Mouse (Mus musculus) lung, adult 2 months (tissue): Measurements from ENCODE around the gene Pkig. TPM values are rescaled to one million over a fixed set of nuclear protein-coding genes. Genes with fewer than 3 reads are reported as not detected.

Experiments
- DNase-seq: peaks from one replicate; pipeline ENCODE4 v3.0.0; 2022
- H3K4me1 ChIP-seq: fragments of 200-500 bp; 2 replicates; pipeline ENCODE4 v1.6.1; 2011; ENCODE audit warnings: low read length; ENCODE audit not compliant: control insufficient read depth, insufficient read depth
- H3K4me3 ChIP-seq: fragments of 200-500 bp; replicated peaks from 2 replicates; pipeline ENCODE3; 2011; ENCODE audit warnings: low read depth, mild to moderate bottlenecking, control low read depth, low read length; ENCODE audit errors: extremely low read depth
- CTCF ChIP-seq: fragments of 200-500 bp; IDR thresholded peaks from 2 replicates; pipeline ENCODE4 v1.5.1; 2011; ENCODE audit warnings: mild to moderate bottlenecking, low read length, control low read depth; ENCODE audit not compliant: insufficient read depth
- POLR2A ChIP-seq: fragments of 200-500 bp; IDR thresholded peaks from 2 replicates; pipeline ENCODE4 v1.6.1; 2011; ENCODE audit warnings: low read depth, mild to moderate bottlenecking, control low read depth, low read length, borderline replicate concordance; ENCODE audit errors: extremely low read depth
- WGBS: fragments of 180-500 bp; shearing (Covaris S2); methylation state at CpG from one replicate; pipeline ENCODE4 v1.1.7; 2018; 5-methylcytosine and 5-hydroxymethylcytosine counted together
- polyA plus RNA-seq: library from polyadenylated mRNA; depleted of rRNA; stranded (reverse); fragments of >200 nt; gene quantifications from 2 replicates; pipeline ENCODE4 v1.2.3, GENCODE M21; 2012

Gene Pkig
- polyA plus RNA-seq, 1 experiment, result 167 TPM

- TF ChIP-seq CTCF (no peak), POLR2A (no peak)
- Histone ChIP-seq H3K4me1 (peaks cover 19% of the 10 kb centered on the region), H3K4me3 (no peak overlapping the region)
- no peak for DNase-seq
- 40% methylated on average over 6 of the region's 6 CpGs for WGBS
These were observed 58.7 kb downstream of the Pkig start for GRCm38 (mm10) chr2:163716853-163717252.

DNA sequence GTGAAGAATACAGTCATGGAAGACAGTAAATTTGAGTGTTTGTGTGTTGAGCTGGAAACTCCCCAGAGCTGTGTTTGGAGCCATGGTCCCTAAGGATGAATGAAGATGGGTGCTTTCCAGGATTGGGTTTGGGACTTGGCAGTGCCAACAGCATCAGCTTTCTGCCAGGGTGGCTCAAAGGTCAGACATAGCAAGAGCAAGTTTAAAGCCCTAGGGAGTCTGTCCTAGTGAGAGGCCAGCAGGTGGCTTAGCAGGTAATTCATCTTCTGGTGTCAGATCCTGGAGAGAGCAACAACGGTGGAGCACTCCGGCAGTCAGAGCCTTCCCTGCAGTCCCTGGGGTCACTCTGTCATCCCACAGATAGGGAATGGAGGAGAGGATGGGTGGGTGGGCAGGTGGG is 60.3 kb downstream of the Pkig start:
- DNase-seq, result no peak
- H3K4me3 ChIP-seq, result no peak overlapping the region
- no peak for TF ChIP-seq POLR2A
- TF ChIP-seq CTCF, result no peak
- peaks cover 9% of the 10 kb centered on the region for H3K4me1 ChIP-seq
- 32% methylated on average over 2 of the region's 2 CpGs for WGBS

- DNase-seq, result peak; percentile 81
- TF ChIP-seq POLR2A (no peak), CTCF (peak; percentile 95)
- peak overlapping the region; percentile 15 for H3K4me3 ChIP-seq
- WGBS, result 27% methylated on average over 9 of the region's 9 CpGs
- peaks cover 8% of the 10 kb centered on the region for H3K4me1 ChIP-seq
These were observed 60.9 kb downstream of the Pkig start for GRCm38 (mm10) chr2:163718951-163719603.

DNA sequence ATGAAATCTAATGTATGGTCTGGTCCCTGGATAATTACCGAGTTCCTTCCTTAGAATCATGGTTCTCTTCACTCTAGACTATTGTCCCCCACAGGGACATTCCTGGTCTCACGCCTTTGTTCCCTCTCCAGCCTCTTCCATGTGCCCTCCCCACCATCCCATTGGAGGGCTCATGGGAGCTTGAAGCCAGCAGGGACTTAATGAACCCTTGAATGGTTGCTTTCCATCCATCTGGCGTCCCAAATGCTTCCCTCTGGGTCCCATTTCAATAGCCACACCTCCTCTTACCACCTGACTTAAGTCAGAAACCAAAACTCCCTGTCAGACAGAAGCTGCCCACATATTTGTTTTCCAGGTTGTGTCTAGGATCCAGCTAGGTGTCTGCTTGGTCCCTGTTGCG is 61.4 kb downstream of the Pkig start:
- no peak for DNase-seq
- peaks cover 8% of the 10 kb centered on the region for H3K4me1 ChIP-seq
- TF ChIP-seq POLR2A, result no peak
- no peak for TF ChIP-seq CTCF
- WGBS, result 53% methylated on average over 4 of the region's 4 CpGs
- no peak overlapping the region for H3K4me3 ChIP-seq

- DNase-seq, result no peak
- Histone ChIP-seq H3K4me3 (no peak overlapping the region), H3K4me1 (peaks cover 8% of the 10 kb centered on the region)
- whole genome bisulfite sequencing, result 62% methylated on average over 7 of the region's 7 CpGs
- no peak for TF ChIP-seq CTCF
- TF ChIP-seq POLR2A, result no peak
These were observed 64.4 kb downstream of the Pkig start for GRCm38 (mm10) chr2:163722550-163722949.

DNA sequence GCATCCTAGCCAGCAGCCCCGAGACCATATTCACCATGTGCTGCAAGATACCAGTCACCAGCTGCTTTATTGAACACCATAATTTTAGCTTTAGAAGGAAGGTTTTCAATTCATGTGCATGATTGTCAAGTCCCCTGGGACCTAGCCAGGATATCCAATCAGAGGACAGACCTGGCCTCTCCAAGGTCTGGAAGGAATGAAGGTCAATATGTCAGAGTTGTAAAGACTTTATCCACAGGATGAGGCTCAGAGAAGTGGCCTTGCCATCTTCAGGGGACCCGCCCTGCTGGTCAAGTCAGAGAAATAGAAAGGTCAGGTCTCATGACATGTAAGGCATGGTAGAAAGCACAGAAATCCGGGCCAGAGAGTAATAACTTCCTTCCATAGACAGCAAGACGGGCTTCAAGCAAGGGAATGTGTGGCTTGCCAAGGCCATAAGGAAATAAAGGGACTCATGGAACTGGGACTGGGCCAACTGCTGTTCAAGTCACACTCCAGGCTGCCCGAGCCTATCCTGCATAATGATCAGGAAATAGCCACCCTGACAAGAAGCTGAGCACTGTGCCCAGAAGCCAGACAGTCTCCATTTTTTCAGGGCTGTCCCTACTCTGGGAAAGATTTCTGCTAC is 68.7 kb downstream of the Pkig start:
- no peak for DNase-seq
- Histone ChIP-seq H3K4me3 (no peak overlapping the region), H3K4me1 (peaks cover 5% of the 10 kb centered on the region)
- TF ChIP-seq POLR2A (no peak), CTCF (no peak)
- 42% methylated on average over 5 of the region's 5 CpGs for WGBS

DNA sequence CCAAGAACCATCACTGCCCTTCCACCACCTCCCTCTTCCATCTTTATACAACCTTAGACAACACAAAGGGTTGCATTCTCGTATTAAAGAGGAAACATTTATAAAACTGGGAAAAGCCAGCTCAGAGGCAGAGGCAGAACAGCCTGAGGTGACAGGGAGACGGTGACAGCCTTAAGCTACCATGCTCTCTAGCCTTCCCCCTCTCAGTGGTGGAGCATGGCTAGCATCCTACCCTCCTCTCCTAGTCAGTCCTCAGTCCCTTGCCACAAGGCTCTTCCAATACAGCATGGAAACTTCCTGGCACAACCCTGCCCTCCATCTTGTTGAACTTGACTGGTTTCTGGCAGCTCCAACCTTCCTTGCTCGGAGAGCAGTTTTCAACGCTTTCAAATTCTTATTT is 70.1 kb downstream of the Pkig start:
- WGBS, result 71% methylated on average over 4 of the region's 4 CpGs
- Histone ChIP-seq H3K4me3 (no peak overlapping the region), H3K4me1 (peaks cover 5% of the 10 kb centered on the region)
- no peak for DNase-seq
- no peak for TF ChIP-seq CTCF

DNA sequence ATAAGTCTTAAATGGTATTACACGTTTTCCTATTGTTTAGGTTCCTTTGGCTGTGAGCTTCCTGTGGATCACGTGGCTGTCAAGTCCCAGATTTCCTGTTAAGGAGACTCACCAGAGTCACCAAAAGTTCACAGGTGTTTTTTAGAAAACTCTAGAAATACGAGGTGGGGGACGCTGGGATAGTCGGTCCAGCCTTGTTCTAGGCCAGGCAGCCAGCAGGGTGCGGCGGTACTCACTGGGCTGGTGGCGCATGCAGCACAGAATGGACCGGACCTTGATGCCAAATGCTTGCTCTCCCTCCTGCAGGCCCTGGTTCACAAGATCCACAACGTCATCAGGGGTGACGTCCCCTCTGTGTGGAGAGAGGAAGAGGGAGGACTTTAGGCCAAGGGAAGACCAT is 73.8 kb downstream of the Pkig start:
- no peak for DNase-seq
- Histone ChIP-seq H3K4me1 (peaks cover 5% of the 10 kb centered on the region), H3K4me3 (no peak overlapping the region)
- 77% methylated on average over 11 of the region's 11 CpGs for WGBS
- no peak for TF ChIP-seq POLR2A
- no peak for TF ChIP-seq CTCF

GRCm38 (mm10) chr2:163735163-163735562 is 77.0 kb downstream of the Pkig start:
- 87% methylated on average over 9 of the region's 9 CpGs for WGBS
- Histone ChIP-seq H3K4me1 (no peaks in the 10 kb centered on the region), H3K4me3 (no peak overlapping the region)
- no peak for DNase-seq
- TF ChIP-seq POLR2A, result no peak
- TF ChIP-seq CTCF, result no peak

GRCm38 (mm10) chr2:163735980-163736379 is 77.8 kb downstream of the Pkig start:
- 31% methylated on average over 6 of the region's 6 CpGs for WGBS
- DNase-seq, result no peak
- no peak overlapping the region for H3K4me3 ChIP-seq
- TF ChIP-seq POLR2A, result no peak
- no peak for TF ChIP-seq CTCF
- no peaks in the 10 kb centered on the region for H3K4me1 ChIP-seq
